Mouse (Mus musculus) c-Kit-positive CD71-positive TER-119-negative erythroid progenitor cells, embryonic 14.5 days (primary cell): ENCODE measurements at regions not wholly inside any gene's neighbourhood (a gene's known extent, or its start where the extent isn't known, plus 50 kb on each side); places are given as distances from the start of the nearest gene placed in this dataset.

ENCODE experiments used
- DNase-seq: peaks from one replicate; pipeline ENCODE4 v3.0.0-alpha.2; 2013; ENCODE audit warnings: low read depth

DNA sequence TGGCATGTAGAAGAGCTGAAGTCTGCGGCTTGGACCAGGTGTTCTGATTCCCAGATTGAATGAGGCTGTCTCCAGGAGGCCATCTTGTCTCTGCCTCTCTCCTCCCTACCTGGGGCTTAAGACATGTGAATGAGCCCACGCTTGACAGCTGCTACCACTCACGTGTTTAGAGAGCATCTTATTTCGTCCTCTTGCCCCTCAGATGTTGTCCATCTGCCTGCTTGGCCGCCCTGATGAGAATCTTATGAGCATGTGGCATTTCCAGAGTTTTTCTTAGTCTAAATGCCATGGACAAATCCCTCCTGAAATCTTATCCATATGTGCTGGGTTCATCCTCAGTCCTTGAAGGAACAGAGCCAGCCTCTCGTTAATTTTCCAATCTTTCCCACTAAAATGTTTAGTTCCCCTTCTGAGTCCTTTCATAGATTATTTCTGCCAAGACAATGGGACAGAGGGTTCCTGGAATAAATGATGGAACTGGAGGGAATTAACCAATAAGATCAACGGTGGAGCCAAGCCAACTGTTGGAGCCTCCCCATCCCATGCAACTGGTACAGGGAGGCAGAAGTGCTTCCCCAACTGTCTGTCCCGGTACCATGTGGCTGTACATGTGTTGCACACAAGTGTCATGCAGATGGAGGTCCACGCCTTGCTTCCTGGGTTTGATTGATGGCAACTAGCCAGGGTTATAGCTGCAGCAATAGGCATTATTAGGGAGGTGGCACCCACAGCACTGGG lies 89.2 kb upstream of the Irf2bp2 start:
- no peak for DNase-seq

DNA sequence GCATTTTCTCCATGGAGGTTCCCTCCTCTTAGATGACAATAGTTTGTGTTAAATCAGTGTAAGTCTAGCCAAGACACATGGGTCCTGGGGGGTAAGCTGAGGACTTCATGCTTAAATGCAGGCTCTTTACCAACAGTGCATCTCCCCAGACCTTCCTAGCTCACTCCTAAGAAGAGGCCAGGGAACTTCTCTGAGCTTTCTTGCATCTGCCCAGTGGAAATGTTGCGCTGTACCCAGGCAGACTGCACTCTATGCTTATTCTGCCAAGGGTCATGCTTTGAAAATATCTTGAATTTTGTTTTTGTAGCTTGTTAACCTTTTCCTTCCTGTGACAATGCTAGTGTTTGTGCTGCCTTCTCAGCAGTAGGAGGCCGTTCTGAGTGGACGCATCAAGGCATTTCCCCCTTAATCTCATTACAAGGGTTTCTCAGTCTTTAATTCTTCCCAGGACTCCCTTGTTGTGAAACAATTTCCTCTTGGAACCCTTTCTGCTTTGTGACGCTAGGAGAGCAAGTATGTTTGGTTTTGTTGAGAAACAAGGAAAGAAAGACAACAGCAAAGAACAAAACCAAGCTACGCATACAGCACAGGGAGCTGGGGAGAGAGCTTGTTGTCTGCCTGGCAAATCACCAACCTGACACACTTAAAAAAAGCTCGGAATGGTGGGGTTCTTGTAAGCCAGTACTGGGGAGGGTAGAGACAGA lies 88.3 kb upstream of the Irf2bp2 start:
- DNase-seq: no peak

- DNase-seq: no peak
Measured at GRCm38 (mm10) chr8:126678004-126678751, 84.4 kb upstream of the Irf2bp2 start.

GRCm38 (mm10) chr8:126675153-126675552 lies 81.4 kb upstream of the Irf2bp2 start:
- DNase-seq: no peak

DNA sequence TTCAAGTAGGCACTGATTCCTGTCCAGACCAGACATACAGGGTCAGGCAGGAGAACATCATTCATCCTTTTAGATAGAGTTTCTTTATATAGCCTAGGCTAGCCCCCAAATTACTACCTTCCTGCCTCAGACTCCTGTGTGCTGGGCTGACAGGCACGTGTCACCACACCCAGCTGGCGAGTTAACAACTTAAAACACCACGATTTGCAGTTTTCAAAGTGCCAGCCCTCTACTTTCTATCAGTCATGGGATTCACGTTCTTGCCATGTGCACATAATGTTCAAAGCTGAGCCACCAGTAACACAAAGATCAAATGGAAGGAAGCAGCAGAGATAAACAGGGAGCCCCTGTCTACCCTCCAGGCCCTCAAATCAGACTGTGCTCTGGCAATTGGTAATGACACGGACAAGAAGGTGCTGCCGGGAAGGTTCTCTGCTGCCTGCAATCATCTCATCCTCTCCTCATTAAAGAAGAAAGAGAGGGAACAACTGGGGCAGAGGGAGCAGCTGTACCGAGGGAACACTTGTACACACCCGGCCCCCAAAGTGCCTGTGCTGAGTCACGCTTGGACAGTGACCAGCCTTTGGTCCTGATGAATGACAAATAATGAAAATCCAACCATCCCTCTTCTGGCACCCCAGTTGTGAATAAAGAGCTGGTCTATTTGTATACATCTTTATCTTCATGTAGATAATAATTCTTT lies 79.4 kb upstream of the Irf2bp2 start:
- no peak for DNase-seq

DNA sequence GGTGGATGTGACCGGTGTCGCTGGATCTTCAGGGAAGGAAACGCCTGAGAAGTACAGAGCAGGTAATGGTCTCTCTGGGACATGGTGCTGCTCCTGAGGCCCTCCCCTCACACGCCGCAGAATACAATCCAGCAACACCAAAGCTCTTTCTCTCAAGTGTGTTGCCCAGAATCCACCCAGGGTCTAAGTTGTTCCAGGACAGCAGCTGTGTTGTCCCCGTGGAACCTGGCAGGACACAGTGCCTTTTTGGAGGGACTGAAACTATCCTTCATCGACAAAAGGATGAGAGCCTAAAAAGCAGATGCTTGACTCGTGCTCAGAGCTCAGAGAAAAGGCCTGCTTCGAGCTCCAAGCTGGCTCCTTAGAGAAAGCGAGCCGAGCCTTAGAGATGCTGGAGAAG lies 77.8 kb upstream of the Irf2bp2 start:
- no peak for DNase-seq

GRCm38 (mm10) chr8:126669919-126670318 lies 76.1 kb upstream of the Irf2bp2 start:
- no peak for DNase-seq

DNA sequence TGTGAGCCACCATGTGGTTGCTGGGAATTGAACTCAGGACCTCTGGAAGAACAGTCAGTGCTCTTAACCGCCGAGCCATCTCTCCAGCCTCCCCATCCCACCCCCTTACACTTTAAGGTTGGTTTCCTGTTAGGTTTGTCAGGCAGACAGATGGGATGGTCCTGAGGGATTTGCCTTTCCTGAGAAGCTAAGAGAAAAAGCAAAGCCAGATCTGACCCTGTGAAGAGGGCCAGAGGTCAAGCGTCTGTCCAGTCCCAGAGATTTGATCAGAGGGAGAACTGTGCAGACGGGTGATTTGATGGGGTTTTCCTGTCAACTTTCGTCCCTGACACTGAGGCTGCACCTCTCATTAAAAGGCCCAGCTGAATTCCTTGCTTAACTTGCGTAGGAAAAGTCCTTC lies 75.4 kb upstream of the Irf2bp2 start:
- no peak for DNase-seq

DNA sequence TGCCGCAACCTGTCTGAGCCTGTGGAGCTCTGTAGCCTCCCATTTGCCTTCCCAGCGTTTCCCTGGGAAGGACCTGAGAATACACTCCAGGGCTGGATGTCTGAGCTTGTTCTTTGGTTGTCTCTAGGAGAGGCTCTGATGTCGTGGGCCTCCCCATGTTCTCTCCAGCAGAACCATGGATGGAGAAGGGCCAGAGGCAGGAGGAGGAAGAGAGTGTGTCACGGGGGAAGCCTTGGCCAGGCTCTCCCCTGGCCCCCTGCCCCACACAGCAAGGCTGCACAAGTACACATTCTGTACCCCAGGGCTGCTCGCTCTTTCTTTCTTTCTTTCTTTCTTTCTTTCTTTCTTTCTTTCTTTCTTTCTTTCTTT lies 74.9 kb upstream of the Irf2bp2 start:
- no peak for DNase-seq

DNA sequence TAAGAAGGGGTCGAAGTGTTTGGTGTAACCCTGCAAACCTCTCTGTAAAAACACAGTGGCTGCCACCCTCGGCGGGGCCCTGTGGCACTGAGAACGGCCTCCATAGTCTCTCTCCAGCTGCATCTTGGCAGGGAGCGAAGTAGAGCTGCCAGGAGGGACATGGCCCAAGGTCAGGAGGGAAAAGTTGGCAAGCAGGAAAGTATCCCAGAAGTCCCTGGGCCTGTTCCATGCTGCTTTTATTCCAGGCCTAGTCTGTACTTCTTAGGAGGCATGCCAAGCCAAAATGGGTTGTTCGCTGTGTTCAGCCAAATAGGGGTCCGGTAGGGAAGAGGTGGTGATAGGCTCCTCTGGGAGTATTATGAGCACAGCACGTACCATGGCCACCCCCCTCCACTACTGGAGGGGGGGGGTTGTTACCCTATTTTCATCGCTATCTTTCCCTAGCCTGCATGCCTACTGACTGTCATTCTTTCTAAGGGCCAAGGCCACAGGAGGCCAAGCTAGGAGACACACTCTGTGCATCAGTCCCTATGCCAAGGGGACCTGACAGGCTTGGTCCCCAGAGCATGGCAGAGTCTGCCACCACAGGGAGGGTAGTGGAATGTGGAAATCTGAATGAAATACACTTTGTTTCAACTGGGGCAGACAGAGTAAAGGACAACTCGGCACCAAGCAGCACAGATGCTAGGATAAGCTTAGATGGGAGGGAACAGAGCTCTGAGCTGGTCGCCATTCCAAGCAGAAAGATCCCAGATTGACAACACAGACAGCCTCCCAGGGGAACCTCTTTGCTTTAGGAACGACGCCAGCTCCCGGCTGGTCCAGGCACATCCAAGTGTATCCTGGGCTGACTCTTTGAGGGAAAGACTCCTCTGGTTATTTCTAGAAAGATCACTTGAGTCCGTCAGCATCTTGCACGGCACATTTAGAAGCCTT lies 74.2 kb upstream of the Irf2bp2 start:
- no peak for DNase-seq

- DNase-seq: no peak
Measured at GRCm38 (mm10) chr8:126667086-126667720, 73.4 kb upstream of the Irf2bp2 start.

GRCm38 (mm10) chr8:126666327-126667085 lies 72.7 kb upstream of the Irf2bp2 start:
- peak; percentile 78 for DNase-seq

DNA sequence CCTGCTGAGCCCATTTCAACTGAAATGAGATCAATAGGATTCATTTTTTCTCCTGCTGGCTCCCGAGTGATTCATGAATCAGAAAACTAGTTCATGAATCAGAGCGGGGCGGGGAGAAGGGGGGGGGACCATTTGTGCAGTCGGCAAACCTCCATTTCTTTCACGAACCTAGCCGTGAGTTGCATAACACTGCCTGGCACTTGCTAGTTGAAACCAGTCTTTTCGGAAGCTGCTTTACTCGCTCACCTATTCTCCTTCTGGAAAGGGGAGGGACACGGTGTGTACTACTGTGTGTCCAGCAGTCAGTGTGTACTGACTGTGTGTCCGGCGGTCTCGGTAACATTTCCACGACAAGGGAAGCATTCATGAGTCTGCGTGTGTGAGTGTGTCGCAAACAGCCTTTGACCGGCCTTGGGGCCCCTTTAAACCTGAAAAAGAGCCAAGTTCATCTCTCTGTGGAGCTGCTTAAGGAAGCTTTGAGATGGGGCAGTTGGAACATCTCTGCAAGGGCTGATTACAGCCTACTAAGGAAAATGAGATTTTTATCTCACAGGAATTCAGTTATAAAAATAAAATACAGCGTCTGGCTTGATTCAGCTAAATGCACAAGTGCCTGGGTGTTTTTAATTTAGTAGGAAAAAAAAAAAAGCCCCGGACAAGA lies 71.9 kb upstream of the Irf2bp2 start:
- peak; percentile 20 for DNase-seq

- DNase-seq: no peak
Measured at GRCm38 (mm10) chr8:126664891-126665290, 71.1 kb upstream of the Irf2bp2 start.

GRCm38 (mm10) chr8:126662797-126663784 lies 69.3 kb upstream of the Irf2bp2 start:
- no peak for DNase-seq

- no peak for DNase-seq
Measured at GRCm38 (mm10) chr8:126662151-126662550, 68.4 kb upstream of the Irf2bp2 start.

- no peak for DNase-seq
Measured at GRCm38 (mm10) chr8:126661511-126662142, 67.8 kb upstream of the Irf2bp2 start.
